Mouse (Mus musculus) liver, postnatal 0 days (tissue): ENCODE data around the gene Gm20481. TPM values are rescaled to one million over a fixed set of nuclear protein-coding genes. Genes with fewer than 3 reads are reported as not detected.

Experiments
- ATAC-seq: fragments of 200-750 bp; cut with Nextera tagmentation; 2 replicates; pipeline ENCODE4 v1.8.0; 2017; ENCODE audit warnings: mild to moderate bottlenecking, moderate library complexity
- DNase-seq: peaks from one replicate; pipeline ENCODE4 v3.0.0-alpha.2; 2016
- H3K27ac ChIP-seq: fragments of 300-500 bp; sonication (generic); 2 replicates; pipeline ENCODE4 v1.5.1; 2014; ENCODE audit warnings: antibody characterized with exemption, moderate library complexity, mild to moderate bottlenecking, low read depth
- H3K27me3 ChIP-seq: fragments of 300-500 bp; sonication (generic); 2 replicates; pipeline ENCODE4 v1.6.1; 2014; ENCODE audit warnings: low read length, control low read depth, mixed read lengths; ENCODE audit not compliant: insufficient read depth
- H3K36me3 ChIP-seq: fragments of 300-500 bp; sonication (generic); replicated peaks from 2 replicates; pipeline ENCODE4 v1.6.1; 2014; ENCODE audit warnings: mild to moderate bottlenecking, control low read depth, low read length, moderate library complexity, mixed read lengths; ENCODE audit not compliant: insufficient read depth
- H3K4me1 ChIP-seq: fragments of 300-500 bp; sonication (generic); 2 replicates; pipeline ENCODE4 v1.6.1; 2014; ENCODE audit warnings: antibody characterized with exemption, mild to moderate bottlenecking, control low read depth; ENCODE audit not compliant: insufficient read depth
- H3K4me2 ChIP-seq: fragments of 300-500 bp; sonication (generic); 2 replicates; pipeline ENCODE4 v1.6.1; 2014; ENCODE audit warnings: low read depth, mild to moderate bottlenecking, low read length, moderate library complexity, mixed read lengths
- H3K4me3 ChIP-seq: fragments of 300-500 bp; sonication (generic); 2 replicates; pipeline ENCODE4 v1.5.1; 2014; ENCODE audit warnings: low read depth, low read length
- H3K9ac ChIP-seq: fragments of 300-500 bp; sonication (generic); replicated peaks from 2 replicates; pipeline ENCODE4 v1.6.1; 2014; ENCODE audit warnings: mild to moderate bottlenecking, moderate library complexity
- H3K9me3 ChIP-seq: fragments of 300-500 bp; sonication (generic); 2 replicates; pipeline ENCODE4 v1.6.1; 2016; ENCODE audit warnings: mild to moderate bottlenecking, control low read depth, low read length, mixed read lengths
- CTCF ChIP-seq: sonication (generic); IDR thresholded peaks from 2 replicates; pipeline ENCODE4 v1.5.1; 2016; ENCODE audit warnings: antibody characterized with exemption, low read depth
- EP300 ChIP-seq: IDR thresholded peaks from 2 replicates; pipeline ENCODE4 v1.6.1; 2016; ENCODE audit warnings: antibody characterized with exemption, low read depth, mild to moderate bottlenecking
- WGBS: fragments of 180-500 bp; shearing (Covaris S2); extraction: QIAGEN DNeasy Blood & Tissue Kit; methylation state at CpG from one replicate; pipeline ENCODE4 v1.1.7; 2014; ENCODE audit not compliant: insufficient replicate concordance; 5-methylcytosine and 5-hydroxymethylcytosine counted together
- polyA plus RNA-seq: library from polyadenylated mRNA; unstranded; fragments of >200 nt; fragmentation: Nextera tagmentation; extraction: Ambion mirVana; gene quantifications from 2 replicates; pipeline ENCODE4 v1.2.1, GENCODE M21; 2015

The Gm20481 gene
- polyA plus RNA-seq, 1 experiment from 2014 or later = 0.28 TPM

DNA sequence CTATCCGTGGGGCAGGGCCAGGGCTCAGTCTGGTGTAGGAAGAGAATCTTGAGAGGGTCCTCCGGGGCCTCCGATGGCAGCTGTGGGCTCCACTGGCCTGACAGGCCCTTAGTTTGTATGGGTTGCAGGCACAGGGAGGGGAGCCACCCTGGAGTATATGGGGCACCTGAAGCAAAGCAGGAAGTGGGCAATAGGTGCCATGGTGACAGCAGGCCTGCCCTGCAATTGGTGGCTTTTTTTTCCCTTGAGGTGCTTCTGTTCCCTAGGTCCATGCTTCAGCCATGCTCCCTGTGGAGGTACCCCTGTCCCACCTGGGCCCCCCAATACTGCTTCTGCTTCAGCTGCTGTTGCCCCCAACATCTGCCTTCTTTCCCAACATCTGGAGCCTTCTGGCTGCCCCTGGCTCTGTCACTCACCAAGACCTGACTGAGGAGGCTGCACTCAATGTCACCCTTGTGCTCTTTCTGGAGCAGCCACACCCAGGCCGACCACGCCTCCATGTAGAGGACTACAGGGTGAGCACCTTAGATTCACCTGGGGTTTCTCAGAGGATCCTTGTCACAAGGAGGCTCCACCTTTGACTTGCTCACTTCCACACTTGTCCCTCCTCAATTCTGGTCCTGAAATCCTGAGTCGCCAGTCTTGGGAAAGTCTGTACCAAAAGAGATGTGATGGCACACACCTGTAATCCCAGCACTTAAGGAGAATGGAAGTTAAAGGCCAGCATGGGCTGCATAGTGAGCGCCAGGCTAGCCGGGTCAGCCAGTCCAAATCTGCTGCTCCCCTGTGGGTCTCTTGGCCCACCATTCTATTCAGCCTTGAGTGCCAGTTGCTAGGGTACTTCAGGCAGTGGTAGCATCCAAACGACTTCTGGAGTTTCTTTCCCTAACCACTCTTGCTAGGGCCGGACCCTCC, 47.3 kb downstream of the Gm20481 start:
- ATAC-seq = peak; percentile 8; the same call in 1 of the 2 replicates
- WGBS = 75% methylated on average over 10 of the region's 10 CpGs
- H3K4me3 ChIP-seq = no peak overlapping the region
- peaks cover 10% of the 10 kb centered on the region for H3K4me1 ChIP-seq
- H3K27me3 ChIP-seq = no peaks in the 10 kb centered on the region
- peaks cover 45% of the 10 kb centered on the region for H3K36me3 ChIP-seq
- no peak overlapping the region for H3K4me2 ChIP-seq
- no peaks in the 10 kb centered on the region for H3K9me3 ChIP-seq
- TF ChIP-seq CTCF = no peak
- no peak for TF ChIP-seq EP300
- no peak overlapping the region for H3K27ac ChIP-seq
- no peak overlapping the region for H3K9ac ChIP-seq
- DNase-seq = peak; percentile 18

DNA sequence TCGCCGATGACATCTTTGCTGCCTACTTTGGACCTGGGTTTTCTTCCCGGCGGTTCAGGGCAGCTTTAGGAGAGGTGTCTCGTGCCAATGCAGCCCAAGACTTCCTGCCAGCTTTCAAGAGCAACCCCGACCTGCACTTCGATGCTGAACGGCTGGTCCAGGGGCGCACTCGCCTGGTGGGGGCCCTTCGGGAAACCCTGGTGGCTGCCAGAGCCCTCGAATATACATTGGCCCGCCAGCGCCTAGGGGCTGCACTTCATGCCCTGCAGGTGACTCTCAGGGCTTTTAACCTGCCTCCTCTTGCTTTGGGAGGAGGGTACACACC, 48.0 kb downstream of the Gm20481 start:
- DNase-seq (peak; percentile 15), ATAC-seq (no peak)
- no peak overlapping the region for H3K4me2 ChIP-seq
- H3K27me3 ChIP-seq = no peaks in the 10 kb centered on the region
- TF ChIP-seq EP300 (no peak), CTCF (no peak)
- no peak overlapping the region for H3K4me3 ChIP-seq
- H3K9me3 ChIP-seq = no peaks in the 10 kb centered on the region
- H3K36me3 ChIP-seq = peaks cover 39% of the 10 kb centered on the region
- H3K4me1 ChIP-seq = peaks cover 10% of the 10 kb centered on the region
- WGBS = 71% methylated on average over 14 of the region's 14 CpGs
- H3K27ac ChIP-seq = no peak overlapping the region
- H3K9ac ChIP-seq = no peak overlapping the region

DNA sequence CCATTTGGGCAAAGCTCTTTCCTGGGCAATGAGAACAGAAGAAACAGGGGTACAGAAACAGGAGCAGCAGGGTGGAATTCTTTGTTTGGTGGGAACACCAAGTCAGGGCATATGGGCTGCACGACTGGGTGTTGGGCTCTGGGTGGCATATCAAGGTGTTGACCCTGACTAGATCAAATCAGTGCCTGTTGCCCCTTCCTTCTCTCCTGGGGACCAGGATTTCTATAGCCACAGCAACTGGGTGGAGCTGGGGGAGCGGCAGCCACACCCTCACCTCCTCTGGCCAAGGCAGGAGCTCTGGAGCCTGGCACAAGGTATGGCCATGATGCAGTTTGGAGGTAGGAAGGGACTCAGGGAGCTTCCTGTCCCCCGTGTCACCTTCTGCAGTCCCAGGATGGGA, 48.5 kb downstream of the Gm20481 start:
- ATAC-seq (no peak), DNase-seq (peak; percentile 11)
- peaks cover 34% of the 10 kb centered on the region for H3K36me3 ChIP-seq
- peaks cover 12% of the 10 kb centered on the region for H3K4me1 ChIP-seq
- 73% methylated on average over 3 of the region's 3 CpGs for WGBS
- H3K27me3 ChIP-seq = 0 out of 2 replicates have a peak, but pooled peaks cover under 1% of the 10 kb centered on the region
- no peak overlapping the region for H3K4me2 ChIP-seq
- TF ChIP-seq EP300 = no peak
- TF ChIP-seq CTCF = no peak
- no peak overlapping the region for H3K27ac ChIP-seq
- no peaks in the 10 kb centered on the region for H3K9me3 ChIP-seq
- H3K4me3 ChIP-seq = no peak overlapping the region
- H3K9ac ChIP-seq = no peak overlapping the region

- no peak overlapping the region for H3K4me2 ChIP-seq
- no peak overlapping the region for H3K27ac ChIP-seq
- 0 out of 2 replicates have a peak, but pooled peaks cover 3% of the 10 kb centered on the region for H3K27me3 ChIP-seq
- peaks cover 25% of the 10 kb centered on the region for H3K4me1 ChIP-seq
- no peak overlapping the region for H3K4me3 ChIP-seq
- 81% methylated on average over 11 of the region's 11 CpGs for WGBS
- no peak overlapping the region for H3K9ac ChIP-seq
- DNase-seq (peak; percentile 13), ATAC-seq (no peak)
- H3K9me3 ChIP-seq = no peaks in the 10 kb centered on the region
- peaks cover 17% of the 10 kb centered on the region for H3K36me3 ChIP-seq
- TF ChIP-seq EP300 (no peak), CTCF (no peak)
Measured at GRCm38 (mm10) chr17:35019894-35020293, 50.2 kb downstream of the Gm20481 start.

- Histone ChIP-seq H3K9me3 (no peaks in the 10 kb centered on the region), H3K27ac (no peak overlapping the region), H3K4me1 (peaks cover 25% of the 10 kb centered on the region), H3K27me3 (0 out of 2 replicates have a peak, but pooled peaks cover 3% of the 10 kb centered on the region), H3K4me3 (no peak overlapping the region), H3K4me2 (no peak overlapping the region), H3K9ac (no peak overlapping the region), H3K36me3 (peaks cover 10% of the 10 kb centered on the region)
- ATAC-seq = no peak
- DNase-seq = peak; percentile 13
- 87% methylated on average over 8 of the region's 8 CpGs for whole genome bisulfite sequencing
- TF ChIP-seq EP300 = no peak
- TF ChIP-seq CTCF = no peak
Measured at GRCm38 (mm10) chr17:35020551-35020950, 50.8 kb downstream of the Gm20481 start.

GRCm38 (mm10) chr17:35021163-35021808, 51.6 kb downstream of the Gm20481 start:
- H3K9ac ChIP-seq = no peak overlapping the region; the same call in 1 of the 2 replicates
- peak; percentile 20 for ATAC-seq

More at GRCm38 (mm10) chr17:35021163-35021808, 51.6 kb downstream of the Gm20481 start:
- Histone ChIP-seq H3K4me2 (peak overlapping the region; percentile 43), H3K27me3 (0 out of 2 replicates have a peak, but pooled peaks cover 3% of the 10 kb centered on the region), H3K4me1 (peaks cover 25% of the 10 kb centered on the region), H3K36me3 (peaks cover 3% of the 10 kb centered on the region; the same call in 1 of the 2 replicates), H3K9me3 (no peaks in the 10 kb centered on the region), H3K27ac (peak overlapping the region; percentile 53), H3K4me3 (no peak overlapping the region)
- peak; percentile 99 for TF ChIP-seq CTCF
- TF ChIP-seq EP300 = no peak
- DNase-seq = peak; percentile 91
- 15% methylated on average over 17 of the region's 17 CpGs for WGBS

Other genes starting within 250 kb of the Gm20481 start
- gene C4b, start 226.0 kb upstream of the Gm20481 start, polyA plus RNA-seq = 151 and 198 TPM in 2 replicates
- gene Cyp21a1, start 165.4 kb upstream of the Gm20481 start, polyA plus RNA-seq = not detected in 2 replicates
- 12.6 and 13.1 TPM in 2 replicates for gene Stk19, start 133.0 kb upstream of the Gm20481 start, polyA plus RNA-seq
- gene Dxo, start 132.9 kb upstream of the Gm20481 start, polyA plus RNA-seq = 17.6 and 19.2 TPM in 2 replicates
- 14.1 and 15.4 TPM in 2 replicates for gene Skiv2l, start 119.7 kb upstream of the Gm20481 start, polyA plus RNA-seq
- 26.1 and 26.5 TPM in 2 replicates for gene Nelfe, start 119.5 kb upstream of the Gm20481 start, polyA plus RNA-seq
- 744 and 847 TPM in 2 replicates for gene Cfb, start 107.4 kb upstream of the Gm20481 start, polyA plus RNA-seq
- gene Zbtb12, start 90.4 kb upstream of the Gm20481 start, polyA plus RNA-seq = 0.33 and 0.46 TPM in 2 replicates
- 0.25 TPM in 1 of 2 replicates, not detected in the other for gene Gm20547, start 87.9 kb upstream of the Gm20481 start, polyA plus RNA-seq
- 35.7 and 37.3 TPM in 2 replicates for gene C2, start 71.6 kb upstream of the Gm20481 start, polyA plus RNA-seq
- gene Ehmt2, start 71.4 kb upstream of the Gm20481 start, polyA plus RNA-seq = 11.1 TPM in 2 replicates
- 3.5 and 3.6 TPM in 2 replicates for gene Slc44a4, start 55.4 kb upstream of the Gm20481 start, polyA plus RNA-seq
- gene Neu1, start 38.7 kb upstream of the Gm20481 start, polyA plus RNA-seq = 35.6 and 40.3 TPM in 2 replicates
- 0.06 and 0.12 TPM in 2 replicates for gene Hspa1b, start 10.7 kb upstream of the Gm20481 start, polyA plus RNA-seq
- gene Hspa1a, start 2.2 kb downstream of the Gm20481 start, polyA plus RNA-seq = 0.46 and 0.59 TPM in 2 replicates
- gene Hspa1l, start 2.8 kb downstream of the Gm20481 start, polyA plus RNA-seq = 0.18 TPM in 1 of 2 replicates, not detected in the other
- 69.8 and 76.7 TPM in 2 replicates for gene Lsm2, start 11.9 kb downstream of the Gm20481 start, polyA plus RNA-seq
- 38.0 and 43.8 TPM in 2 replicates for gene Vars, start 31.1 kb downstream of the Gm20481 start, polyA plus RNA-seq
- 0.09 and 0.12 TPM in 2 replicates for gene Vwa7, start 46.7 kb downstream of the Gm20481 start, polyA plus RNA-seq
- gene Sapcd1, start 58.1 kb downstream of the Gm20481 start, polyA plus RNA-seq = 3.3 and 4.1 TPM in 2 replicates
- 3.8 and 4.2 TPM in 2 replicates for gene Msh5, start 76.8 kb downstream of the Gm20481 start, polyA plus RNA-seq
- gene Clic1, start 80.1 kb downstream of the Gm20481 start, polyA plus RNA-seq = 98.6 and 102 TPM in 2 replicates
- 15.8 and 17.2 TPM in 2 replicates for gene Ddah2, start 89.1 kb downstream of the Gm20481 start, polyA plus RNA-seq
- 0.32 and 0.49 TPM in 2 replicates for gene Ly6g6c, start 95.5 kb downstream of the Gm20481 start, polyA plus RNA-seq
- 6.5 and 7.1 TPM in 2 replicates for gene Mpig6b, start 96.3 kb downstream of the Gm20481 start, polyA plus RNA-seq
- 0.19 TPM in 1 of 2 replicates, not detected in the other for gene Ly6g6e, start 107.0 kb downstream of the Gm20481 start, polyA plus RNA-seq
- gene Ly6g6d, start 108.2 kb downstream of the Gm20481 start, polyA plus RNA-seq = 0.54 and 0.60 TPM in 2 replicates
- gene Ly6g6f, start 115.7 kb downstream of the Gm20481 start, polyA plus RNA-seq = 4.0 and 5.3 TPM in 2 replicates
- 47.3 and 49.3 TPM in 2 replicates for gene Abhd16a, start 119.4 kb downstream of the Gm20481 start, polyA plus RNA-seq
- not detected in 2 replicates for gene Ly6g5c, start 138.4 kb downstream of the Gm20481 start, polyA plus RNA-seq
- gene Ly6g5b, start 145.5 kb downstream of the Gm20481 start, polyA plus RNA-seq = 0.32 and 0.67 TPM in 2 replicates
- 8.1 and 9.6 TPM in 2 replicates for gene Gpank1, start 151.5 kb downstream of the Gm20481 start, polyA plus RNA-seq
- gene Csnk2b, start 152.1 kb downstream of the Gm20481 start, polyA plus RNA-seq = 120 and 131 TPM in 2 replicates
- gene D17H6S53E, start 156.5 kb downstream of the Gm20481 start, polyA plus RNA-seq = 4.4 and 4.8 TPM in 2 replicates
- gene Apom, start 162.1 kb downstream of the Gm20481 start, polyA plus RNA-seq = 1,209 and 1,216 TPM in 2 replicates
- 16.5 and 19.7 TPM in 2 replicates for gene Bag6, start 165.3 kb downstream of the Gm20481 start, polyA plus RNA-seq
- gene Prrc2a, start 195.0 kb downstream of the Gm20481 start, polyA plus RNA-seq = 28.0 and 32.9 TPM in 2 replicates
- gene Aif1, start 206.2 kb downstream of the Gm20481 start, polyA plus RNA-seq = 34.1 and 39.1 TPM in 2 replicates
- 41.2 and 44.2 TPM in 2 replicates for gene Lst1, start 218.5 kb downstream of the Gm20481 start, polyA plus RNA-seq
- gene Ltb, start 224.5 kb downstream of the Gm20481 start, polyA plus RNA-seq = 5.3 and 6.0 TPM in 2 replicates
- gene Tnf, start 232.1 kb downstream of the Gm20481 start, polyA plus RNA-seq = 0.59 and 0.75 TPM in 2 replicates
- not detected in 2 replicates for gene Lta, start 235.4 kb downstream of the Gm20481 start, polyA plus RNA-seq